Mouse (Mus musculus): ENCODE measurements around the gene Tbc1d10a. TPM values are rescaled to one million over a fixed set of nuclear protein-coding genes. Genes with fewer than 3 reads are reported as not detected.

Gene Tbc1d10a
- total and polyA plus RNA-seq, 3 experiments: 23.0 to 27.4 TPM; not detected in 1

GRCm38 (mm10) chr11:4262847-4263246 is 76.3 kb downstream of the Tbc1d10a start:
- no peak overlapping the region for H3K9ac ChIP-seq (ENCODE audit: control insufficient read depth, low read depth, low read length, poor library complexity, severe bottlenecking)
- H3K79me2 ChIP-seq (ENCODE audit: control insufficient read depth, insufficient read depth, low read length, poor library complexity): no peaks in the 10 kb centered on the region
- H3K4me1 ChIP-seq (ENCODE audit: control insufficient read depth in 1 of 2, insufficient read depth in 2 of 2, low read length in 2 of 2): peaks cover 6 to 41% of the 10 kb centered on the region in 2 experiments
- H3K36me3 ChIP-seq (ENCODE audit: control insufficient read depth in 1 of 2, insufficient read depth in 2 of 2, low read length in 2 of 2): peaks cover 0 to 8% of the 10 kb centered on the region in 2 experiments; a peak in 2 of 4 replicates
- no peak overlapping the region for H3K4me3 ChIP-seq (ENCODE audit: control insufficient read depth in 1 of 2, insufficient read depth in 1 of 2, low read depth in 2 of 2, low read length in 2 of 2)
- no peak for TF ChIP-seq CHD1 (IDR thresholded peaks at IDR 0.05; ENCODE audit: low read depth, low read length)
- TF ChIP-seq USF1 (IDR thresholded peaks at IDR 0.05; ENCODE audit: low read depth, low read length): no peak
- TF ChIP-seq NRF1 (IDR thresholded peaks at IDR 0.05; ENCODE audit: insufficient read depth, low read depth, low read length, poor library complexity, severe bottlenecking): no peak
- no peak for TF ChIP-seq HCFC1 (IDR thresholded peaks at IDR 0.05; ENCODE audit: low read depth, low read length)
- TF ChIP-seq POLR2A (IDR thresholded peaks at IDR 0.05; ENCODE audit: control insufficient read depth in 1 of 2, insufficient read depth in 1 of 2, low read depth in 1 of 2, low read length in 2 of 2, poor library complexity in 1 of 2): no peak
- no peak for DNase-seq (ENCODE audit: low read depth, low spot score)
- H3K27me3 ChIP-seq (ENCODE audit: control insufficient read depth in 1 of 2, insufficient read depth in 2 of 2, low read length in 2 of 2): peaks cover 2 to 4% of the 10 kb centered on the region in 2 experiments; a peak in 3 of 4 replicates
- H3K27ac ChIP-seq (ENCODE audit: control insufficient read depth, low read depth, low read length): no peak overlapping the region
- no peaks in the 10 kb centered on the region for H3K9me3 ChIP-seq (replicated peaks; ENCODE audit: insufficient read depth, low read length)

DNA sequence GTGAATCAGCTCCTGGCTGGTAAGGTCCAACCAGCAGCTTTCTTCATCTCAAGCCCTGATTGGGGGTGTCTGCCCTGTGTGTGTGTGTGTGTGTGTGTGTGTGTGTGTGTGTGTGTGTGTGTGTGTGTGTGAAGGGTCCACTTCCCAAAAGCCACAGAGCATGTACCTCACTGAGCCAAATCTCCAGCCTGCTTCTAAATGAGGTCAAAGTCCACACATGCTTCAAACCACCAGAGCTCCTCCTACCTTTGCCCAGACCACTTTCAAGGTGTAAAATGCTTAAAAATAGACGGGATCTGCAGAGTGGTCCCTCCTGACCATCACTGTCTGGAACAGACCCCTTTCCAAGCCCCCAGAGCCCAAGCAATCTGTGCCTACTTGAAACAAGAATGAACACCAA is 76.7 kb downstream of the Tbc1d10a start:
- no peak overlapping the region for H3K9ac ChIP-seq (ENCODE audit: control insufficient read depth, low read depth, low read length, poor library complexity, severe bottlenecking)
- H3K27ac ChIP-seq (ENCODE audit: control insufficient read depth, low read depth, low read length): no peak overlapping the region
- H3K9me3 ChIP-seq (replicated peaks; ENCODE audit: insufficient read depth, low read length): no peaks in the 10 kb centered on the region
- H3K27me3 ChIP-seq (ENCODE audit: control insufficient read depth in 1 of 2, insufficient read depth in 2 of 2, low read length in 2 of 2): peaks cover 2 to 4% of the 10 kb centered on the region in 2 experiments; a peak in 3 of 4 replicates
- H3K4me1 ChIP-seq (ENCODE audit: control insufficient read depth in 1 of 2, insufficient read depth in 2 of 2, low read length in 2 of 2): peaks cover 6 to 41% of the 10 kb centered on the region in 2 experiments
- DNase-seq (ENCODE audit: low read depth, low spot score): no peak
- peaks cover 0 to 8% of the 10 kb centered on the region in 2 experiments; a peak in 2 of 4 replicates for H3K36me3 ChIP-seq (ENCODE audit: control insufficient read depth in 1 of 2, insufficient read depth in 2 of 2, low read length in 2 of 2)
- TF ChIP-seq TAL1 (IDR thresholded peaks at IDR 0.05; ENCODE audit: low read length) (no peak), ZKSCAN1 (IDR thresholded peaks at IDR 0.05; ENCODE audit: low read depth, low read length) (no peak), UBTF (IDR thresholded peaks at IDR 0.05; ENCODE audit: borderline replicate concordance, insufficient read depth, low read depth, low read length) (no peak), POLR2AphosphoS5 (IDR thresholded peaks at IDR 0.05; ENCODE audit: borderline replicate concordance, low read depth, low read length) (no peak), KAT2A (conservative IDR thresholded peaks at IDR 0.05; ENCODE audit: low read depth, low read length) (no peak)
- H3K79me2 ChIP-seq (ENCODE audit: control insufficient read depth, insufficient read depth, low read length, poor library complexity): no peaks in the 10 kb centered on the region
- H3K4me3 ChIP-seq (ENCODE audit: control insufficient read depth in 1 of 2, insufficient read depth in 1 of 2, low read depth in 2 of 2, low read length in 2 of 2): no peak overlapping the region

- H3K4me1 ChIP-seq (ENCODE audit: control insufficient read depth in 1 of 2, insufficient read depth in 2 of 2, low read length in 2 of 2): peaks cover 6 to 36% of the 10 kb centered on the region in 2 experiments
- H3K27me3 ChIP-seq (ENCODE audit: control insufficient read depth in 1 of 2, insufficient read depth in 2 of 2, low read length in 2 of 2): peaks cover 2 to 4% of the 10 kb centered on the region in 2 experiments; a peak in 3 of 4 replicates
- TF ChIP-seq ZKSCAN1 (IDR thresholded peaks at IDR 0.05; ENCODE audit: low read depth, low read length) (no peak), SIN3A (IDR thresholded peaks at IDR 0.05; ENCODE audit: low read length) (no peak), MAX (IDR thresholded peaks at IDR 0.05; ENCODE audit: low read length) (no peak), MEF2A (IDR thresholded peaks at IDR 0.05; ENCODE audit: extremely low read depth, insufficient replicate concordance, low read depth, low read length, poor library complexity, severe bottlenecking) (no peak), TBP (IDR thresholded peaks at IDR 0.05; ENCODE audit: low read depth, low read length) (no peak), KAT2A (conservative IDR thresholded peaks at IDR 0.05; ENCODE audit: low read depth, low read length) (no peak), MYB (IDR thresholded peaks at IDR 0.05; ENCODE audit: low read depth, low read length) (no peak), UBTF (IDR thresholded peaks at IDR 0.05; ENCODE audit: borderline replicate concordance, insufficient read depth, low read depth, low read length) (no peak), MAZ (IDR thresholded peaks at IDR 0.05; ENCODE audit: low read depth, low read length) (no peak), CHD2 (IDR thresholded peaks at IDR 0.05; ENCODE audit: low read length) (no peak), POLR2AphosphoS2 (IDR thresholded peaks at IDR 0.05; ENCODE audit: low read length) (no peak), ELF1 (IDR thresholded peaks at IDR 0.05; ENCODE audit: low read depth, low read length) (no peak)
Observed at GRCm38 (mm10) chr11:4264066-4264465, 77.5 kb downstream of the Tbc1d10a start.

More at GRCm38 (mm10) chr11:4264066-4264465, 77.5 kb downstream of the Tbc1d10a start:
- Histone ChIP-seq H3K27ac (ENCODE audit: control insufficient read depth, low read depth, low read length) (no peak overlapping the region), H3K79me2 (ENCODE audit: control insufficient read depth, insufficient read depth, low read length, poor library complexity) (no peaks in the 10 kb centered on the region), H3K4me3 (ENCODE audit: control insufficient read depth in 1 of 2, insufficient read depth in 1 of 2, low read depth in 2 of 2, low read length in 2 of 2) (no peak overlapping the region), H3K9me3 (replicated peaks; ENCODE audit: insufficient read depth, low read length) (no peaks in the 10 kb centered on the region), H3K9ac (ENCODE audit: control insufficient read depth, low read depth, low read length, poor library complexity, severe bottlenecking) (no peak overlapping the region), H3K36me3 (ENCODE audit: control insufficient read depth in 1 of 2, insufficient read depth in 2 of 2, low read length in 2 of 2) (peaks cover 0 to 8% of the 10 kb centered on the region in 2 experiments; a peak in 2 of 4 replicates)
- no peak for DNase-seq (ENCODE audit: low read depth, low spot score)
